Mouse (Mus musculus): ENCODE results near the gene Fto. TPM values are rescaled to one million over a fixed set of nuclear protein-coding genes. Genes with fewer than 3 reads are reported as not detected.

Fto gene
- total and polyA plus RNA-seq, 3 experiments, result 8.4 to 43.2 (median 15.7) TPM

- Histone ChIP-seq H3K27ac (ENCODE audit: insufficient read depth, low read depth) (no peak overlapping the region), H3K9me3 (replicated peaks; ENCODE audit: low read length) (no peaks in the 10 kb centered on the region), H3K4me1 (ENCODE audit: control insufficient read depth in 1 of 2, insufficient read depth in 2 of 2) (peaks cover 0 to 8% of the 10 kb centered on the region in 2 experiments; a peak in 2 of 4 replicates), H3K9ac (ENCODE audit: insufficient read depth, low read depth) (no peak overlapping the region), H3K79me2 (replicated peaks; ENCODE audit: control insufficient read depth, extremely low read depth, insufficient read depth, poor library complexity, severe bottlenecking) (no peaks in the 10 kb centered on the region), H3K36me3 (replicated peaks in 1 of 2; ENCODE audit: control insufficient read depth in 1 of 2, insufficient read depth in 1 of 2, low read length in 1 of 2) (peaks cover 0 to 50% of the 10 kb centered on the region in 2 experiments), H3K27me3 (replicated peaks) (no peaks in the 10 kb centered on the region), H3K4me2 (ENCODE audit: insufficient read depth, low read depth, poor library complexity, severe bottlenecking) (no peak overlapping the region), H3K4me3 (replicated peaks in 1 of 3; ENCODE audit: low read depth in 2 of 3, low read length in 2 of 3, poor library complexity in 1 of 3) (no peak overlapping the region)
- no peak for TF ChIP-seq MXI1 (IDR thresholded peaks at IDR 0.05; ENCODE audit: low read depth, low read length)
- TF ChIP-seq USF1 (IDR thresholded peaks at IDR 0.05; ENCODE audit: low read depth, low read length), result no peak
- no peak for TF ChIP-seq SIN3A (IDR thresholded peaks at IDR 0.05; ENCODE audit: low read length)
- no peak for TF ChIP-seq HCFC1 (IDR thresholded peaks at IDR 0.05; ENCODE audit: low read depth, low read length)
- TF ChIP-seq IRF4 (IDR thresholded peaks at IDR 0.05; ENCODE audit: low read depth, low read length), result no peak
- TF ChIP-seq ELF1 (IDR thresholded peaks at IDR 0.05; ENCODE audit: low read depth, low read length), result no peak
- no peak for TF ChIP-seq POLR2AphosphoS2 (IDR thresholded peaks at IDR 0.05; ENCODE audit: low read depth, low read length)
- TF ChIP-seq EP300 (IDR thresholded peaks at IDR 0.05; ENCODE audit: low read length), result no peak
- no peak for TF ChIP-seq SMC3 (IDR thresholded peaks at IDR 0.05; ENCODE audit: low read depth, low read length)
- no peak for TF ChIP-seq TCF12 (IDR thresholded peaks at IDR 0.05; ENCODE audit: low read depth, low read length)
- no peak for TF ChIP-seq CHD2 (IDR thresholded peaks at IDR 0.05; ENCODE audit: low read length)
- no peak for TF ChIP-seq JUND (conservative IDR thresholded peaks at IDR 0.05; ENCODE audit: low read depth, low read length)
- TF ChIP-seq ZNF384 (IDR thresholded peaks at IDR 0.05; ENCODE audit: low read depth, low read length), result no peak
- TF ChIP-seq MAFK (IDR thresholded peaks at IDR 0.05; ENCODE audit: insufficient replicate concordance, low read length), result no peak
- no peak for TF ChIP-seq GABPA (IDR thresholded peaks at IDR 0.05; ENCODE audit: insufficient replicate concordance, low read depth, low read length)
- no peak for DNase-seq (ENCODE audit: extremely low read depth)
- in situ Hi-C loops (cut with MboI; ENCODE audit: low pct_ligation_motif_present, low pct_unique_long_range_greater_than_20kb, low sequenced_read_pairs) (no loop called here), dilution Hi-C loops (cut with MboI; ENCODE audit: extremely low pct_ligation_motif_present, extremely low pct_unique_long_range_greater_than_20kb, low sequenced_read_pairs) (no loop called here)
Measured at GRCm38 (mm10) chr8:91532671-91533436, 219.5 kb downstream of the Fto start.

- H3K27me3 ChIP-seq (replicated peaks), result no peaks in the 10 kb centered on the region
- H3K27ac ChIP-seq (ENCODE audit: insufficient read depth, low read depth), result no peak overlapping the region
- peaks cover 0 to 37% of the 10 kb centered on the region in 2 experiments for H3K36me3 ChIP-seq (replicated peaks in 1 of 2; ENCODE audit: control insufficient read depth in 1 of 2, insufficient read depth in 1 of 2, low read length in 1 of 2)
- H3K79me2 ChIP-seq (replicated peaks; ENCODE audit: control insufficient read depth, extremely low read depth, insufficient read depth, poor library complexity, severe bottlenecking), result no peaks in the 10 kb centered on the region
- no peak for DNase-seq (ENCODE audit: extremely low read depth)
- no peak overlapping the region for H3K9ac ChIP-seq (ENCODE audit: insufficient read depth, low read depth)
- H3K9me3 ChIP-seq (replicated peaks; ENCODE audit: low read length), result no peaks in the 10 kb centered on the region
- H3K4me3 ChIP-seq (replicated peaks in 1 of 3; ENCODE audit: low read depth in 2 of 3, low read length in 2 of 3, poor library complexity in 1 of 3), result no peak overlapping the region
- TF ChIP-seq TBP (conservative IDR thresholded peaks at IDR 0.05; ENCODE audit: low read depth, low read length), result no peak
- TF ChIP-seq UBTF (IDR thresholded peaks at IDR 0.05; ENCODE audit: low read depth, low read length), result no peak
- TF ChIP-seq MAZ (IDR thresholded peaks at IDR 0.05; ENCODE audit: low read depth, low read length), result no peak
- TF ChIP-seq ZMIZ1 (IDR thresholded peaks at IDR 0.05; ENCODE audit: low read depth, low read length), result no peak
- TF ChIP-seq MEF2A (IDR thresholded peaks at IDR 0.05; ENCODE audit: borderline replicate concordance, low read depth, low read length), result no peak
- TF ChIP-seq ELF1 (IDR thresholded peaks at IDR 0.05; ENCODE audit: low read depth, low read length), result no peak
- no peak for TF ChIP-seq E2F4 (IDR thresholded peaks at IDR 0.05; ENCODE audit: insufficient replicate concordance, low read depth, low read length)
- TF ChIP-seq ZNF384 (IDR thresholded peaks at IDR 0.05; ENCODE audit: low read depth, low read length), result no peak
- TF ChIP-seq EP300 (IDR thresholded peaks at IDR 0.05; ENCODE audit: low read length), result no peak
- TF ChIP-seq MYC (IDR thresholded peaks at IDR 0.05; ENCODE audit: low read depth, low read length), result no peak
- TF ChIP-seq ETS1 (conservative IDR thresholded peaks at IDR 0.05; ENCODE audit: low read depth, low read length), result no peak
- no peak for TF ChIP-seq CHD2 (IDR thresholded peaks at IDR 0.05; ENCODE audit: low read length)
- no peak for TF ChIP-seq MAFK (IDR thresholded peaks at IDR 0.05; ENCODE audit: insufficient replicate concordance, low read length)
- no peak for TF ChIP-seq ZC3H11A (IDR thresholded peaks at IDR 0.05; ENCODE audit: low read depth, low read length)
- no peak for TF ChIP-seq USF2 (conservative IDR thresholded peaks at IDR 0.05; ENCODE audit: low read depth, low read length)
- dilution Hi-C loops (cut with MboI; ENCODE audit: extremely low pct_ligation_motif_present, extremely low pct_unique_long_range_greater_than_20kb, low sequenced_read_pairs), result no loop called here
- no peak overlapping the region for H3K4me2 ChIP-seq (ENCODE audit: insufficient read depth, low read depth, poor library complexity, severe bottlenecking)
- in situ Hi-C loops (cut with MboI; ENCODE audit: low pct_ligation_motif_present, low pct_unique_long_range_greater_than_20kb, low sequenced_read_pairs), result no loop called here
- peaks cover 0 to 14% of the 10 kb centered on the region in 2 experiments; a peak in 2 of 4 replicates for H3K4me1 ChIP-seq (ENCODE audit: control insufficient read depth in 1 of 2, insufficient read depth in 2 of 2)
Measured at GRCm38 (mm10) chr8:91534752-91535151, 221.4 kb downstream of the Fto start.

All from CH12.LX (cell line).